Mouse (Mus musculus) G1E (cell line): ENCODE measurements around the gene Slc25a25.

Experiments
- CTCF ChIP-seq: IDR thresholded peaks from 2 replicates; pipeline ENCODE4 v1.5.1; 2012; ENCODE audit warnings: low read depth, low read length, inconsistent platforms, mixed read lengths
- GATA2 ChIP-seq: IDR thresholded peaks from 2 replicates; pipeline ENCODE4 v1.6.1; 2012; ENCODE audit warnings: low read depth, low read length, inconsistent platforms, borderline replicate concordance
- POLR2AphosphoS5 ChIP-seq: IDR thresholded peaks from 2 replicates; pipeline ENCODE4 v1.6.1; 2012; ENCODE audit warnings: low read depth, low read length, inconsistent platforms; ENCODE audit not compliant: insufficient replicate concordance

DNA sequence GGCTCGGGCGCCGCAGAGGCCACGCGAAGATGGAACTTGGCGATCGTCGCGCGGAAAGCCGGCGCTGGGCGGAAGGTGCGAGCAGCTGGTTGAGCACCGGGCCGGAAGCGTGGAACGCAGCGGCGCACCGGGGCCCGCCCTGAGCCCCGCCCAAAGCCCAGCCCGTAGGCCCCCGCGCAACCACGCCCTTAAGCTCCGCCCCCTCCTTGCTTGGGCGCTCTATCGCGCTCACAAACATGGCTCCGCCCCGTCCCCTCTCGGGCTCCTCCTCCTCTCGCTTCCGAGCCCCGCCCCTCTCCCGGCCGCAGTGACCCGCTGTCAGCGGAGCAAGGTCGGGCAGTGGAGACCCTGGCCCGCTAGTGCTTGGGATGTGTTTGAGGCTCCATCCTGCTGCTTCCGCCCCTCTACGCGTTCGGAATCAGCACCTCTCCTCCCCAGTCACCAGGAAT lies 69.4 kb downstream of the Slc25a25 start, which contains the start of gene 1110008P14Rik:
- TF ChIP-seq CTCF (no peak), POLR2AphosphoS5 (no peak), GATA2 (no peak)
